ENCODE assay signal across 23 mouse cellular contexts in genomic region chr3:37964083-37964482, GRCm38 (mm10).
A peak's percentile ranks its signal among the peaks of the same experiment; 100 is the strongest.
DNase-seq lines count a peak whose midpoint lies in the region; ATAC-seq lines count a peak whose summit lies in the region.
"Had no signal": no experiment of that assay in that cellular context is flagged by ENCODE, and none has a peak within 500 bp of the region (broad histone marks: within the 10 kb centered on the region; RNA-seq: fewer than 3 reads in every experiment).

No protein-coding gene starts in this region.

- no peaks in the 10 kb centered on the region for H3K36me3 ChIP-seq in forebrain, embryonic 13.5 days (ENCODE audit: poor library complexity, severe bottlenecking)
- no peaks in the 10 kb centered on the region for H3K36me3 ChIP-seq in forebrain, embryonic 12.5 days (replicated peaks)
- H3K36me3 ChIP-seq: embryonic facial prominence, embryonic 10.5 days; G1E; heart, embryonic 13.5 days; hindbrain, embryonic 12.5 days had no signal

- H3K9ac ChIP-seq in forebrain, embryonic 13.5 days: no peak overlapping the region
- no peak overlapping the region for H3K9ac ChIP-seq in forebrain, embryonic 12.5 days
- H3K9ac ChIP-seq: heart, embryonic 13.5 days; hindbrain, embryonic 12.5 days had no signal

- no peaks in the 10 kb centered on the region for H3K4me1 ChIP-seq in forebrain, embryonic 13.5 days
- no peaks in the 10 kb centered on the region for H3K4me1 ChIP-seq in forebrain, embryonic 12.5 days
- H3K4me1 ChIP-seq: embryonic facial prominence, embryonic 10.5 days; hindbrain, embryonic 12.5 days had no signal

- H3K9me3 ChIP-seq in forebrain, embryonic 13.5 days (replicated peaks): no peaks in the 10 kb centered on the region
- H3K9me3 ChIP-seq in forebrain, embryonic 12.5 days: no peaks in the 10 kb centered on the region
- H3K9me3 ChIP-seq: embryonic facial prominence, embryonic 10.5 days; G1E; heart, embryonic 13.5 days; hindbrain, embryonic 12.5 days had no signal

- H3K4me2 ChIP-seq in forebrain, embryonic 13.5 days: no peak overlapping the region
- H3K4me2 ChIP-seq in forebrain, embryonic 12.5 days: no peak overlapping the region
- H3K4me2 ChIP-seq: heart, embryonic 13.5 days; hindbrain, embryonic 12.5 days had no signal

- no peaks in the 10 kb centered on the region for H3K27me3 ChIP-seq in forebrain, embryonic 13.5 days
- H3K27me3 ChIP-seq in forebrain, embryonic 12.5 days: no peaks in the 10 kb centered on the region
- H3K27me3 ChIP-seq: hindbrain, embryonic 12.5 days had no signal

- no peak overlapping the region for H3K27ac ChIP-seq in forebrain, embryonic 13.5 days
- H3K27ac ChIP-seq in forebrain, embryonic 12.5 days: no peak overlapping the region
- H3K27ac ChIP-seq: embryonic facial prominence, embryonic 10.5 days; gastrocnemius, adult 2 months; heart, embryonic 13.5 days; hindbrain, embryonic 12.5 days had no signal

- no peak overlapping the region for H3K4me3 ChIP-seq in forebrain, embryonic 13.5 days
- H3K4me3 ChIP-seq in forebrain, embryonic 12.5 days (replicated peaks): no peak overlapping the region
- H3K4me3 ChIP-seq: embryonic facial prominence, embryonic 10.5 days; erythroblast, embryonic 14.5 days; gastrocnemius, adult 2 months; heart, embryonic 13.5 days; hindbrain, embryonic 12.5 days had no signal

- 89% methylated on average over 5 of the region's 5 CpGs for WGBS in forebrain, embryonic 13.5 days
- 88% methylated on average over 5 of the region's 5 CpGs for WGBS in forebrain, embryonic 12.5 days

- DNase-seq in frontal cortex, adult 2 months (ENCODE audit: extremely low spot score in 1 of 2, low spot score in 1 of 2): peak; percentile 3 to 33
- DNase-seq in frontal cortex, postnatal 14 days (ENCODE audit: low spot score in 2 of 2): no peak
- peak; percentile 63 for DNase-seq in brain, embryonic 18.5 days (ENCODE audit: low read depth, low spot score)
- peak; percentile 27 for DNase-seq in telencephalon, adult 2 months (ENCODE audit: low read depth, low spot score)
- DNase-seq: adrenal gland, postnatal 10 days; B cell, adult 2 months; cerebellum, adult 2 months; cerebellum, postnatal 10 days; gastrocnemius, adult 2 months; gastrocnemius, postnatal 36 days; heart, postnatal 4 days; kidney, adult 11 months had no signal

- ATAC-seq in forebrain, embryonic 13.5 days: peak; percentile 57; the same call in 1 of the 2 replicates
- ATAC-seq in forebrain, embryonic 12.5 days (ENCODE audit: low FRiP score): no peak
- no peak for ATAC-seq in megakaryocyte progenitor cell, adult 5-6 weeks (replicated peaks; ENCODE audit: poor library complexity)
- ATAC-seq: CD4-positive, CD25-positive, alpha-beta regulatory T cell, adult 4 months; hindbrain, embryonic 16.5 days; inflammation-experienced regulatory T-cells, adult 6 months had no signal

Comparison
In these comparisons a context has a peak if more than half of its experiments do, and no peak if none do; other contexts are left out.
1. DNase-seq: peak in frontal cortex, adult 2 months (2 of 2), brain, embryonic 18.5 days (single experiment) and telencephalon, adult 2 months (single experiment); none in frontal cortex, postnatal 14 days (0 of 2).